Mouse (Mus musculus) embryonic fibroblast, embryonic 13.5 days (primary cell): ENCODE results near the gene Zbtb42.

ENCODE experiments used
- CTCF ChIP-seq: IDR thresholded peaks from 2 replicates; pipeline ENCODE4 v1.5.1; 2011; ENCODE audit warnings: mild to moderate bottlenecking, control low read depth, low read length, moderate library complexity, borderline replicate concordance; ENCODE audit not compliant: insufficient read depth
- POLR2A ChIP-seq: IDR thresholded peaks from 2 replicates; pipeline ENCODE4 v1.6.1; 2011; ENCODE audit warnings: low read depth, mild to moderate bottlenecking, control low read depth, low read length, moderate library complexity

DNA sequence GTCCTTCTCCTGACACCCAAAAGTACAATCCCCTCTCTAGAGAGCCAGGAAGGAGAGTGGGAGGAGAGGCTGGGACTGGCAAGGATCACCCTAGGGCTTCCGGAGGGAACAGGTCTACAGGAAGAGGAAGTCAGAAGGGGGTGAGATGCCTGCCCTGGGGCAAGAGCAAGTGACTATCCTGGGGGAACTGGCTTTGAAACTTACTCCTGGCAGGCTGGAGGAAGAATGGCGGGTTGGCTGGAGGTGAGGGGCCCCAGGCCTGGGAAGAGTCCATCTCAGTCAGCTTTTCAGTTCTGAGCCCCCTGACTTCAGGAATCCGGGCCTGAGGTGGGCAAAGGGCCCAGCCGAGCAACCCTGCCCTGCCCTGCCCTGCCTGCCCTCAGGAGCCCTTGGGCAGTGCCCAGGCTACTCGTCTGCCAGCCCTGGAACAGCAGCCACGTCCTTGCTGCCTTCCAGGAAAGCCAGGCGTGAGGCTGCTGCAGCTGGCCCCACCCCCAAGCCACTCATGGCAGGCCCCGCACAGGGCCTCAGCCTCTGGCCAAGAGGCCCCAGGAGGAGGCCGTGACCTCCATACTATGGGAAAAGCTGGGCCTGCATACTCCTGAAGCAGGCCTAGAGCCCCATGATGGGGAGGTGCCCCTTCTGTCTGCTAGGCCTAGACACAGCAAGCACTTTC lies 7.8 kb upstream of the Zbtb42 start:
- TF ChIP-seq POLR2A: no peak
- TF ChIP-seq CTCF: no peak
